Mouse (Mus musculus) stomach, postnatal 0 days (tissue): ENCODE measurements around the gene Tnnt2.

ENCODE experiments used
- CTCF ChIP-seq: IDR thresholded peaks from 2 replicates; pipeline ENCODE4 v1.5.1; 2016; ENCODE audit warnings: antibody characterized with exemption, low read depth, mild to moderate bottlenecking, moderate library complexity
- EP300 ChIP-seq: optimal IDR thresholded peaks from 2 replicates; pipeline ENCODE3; 2016; ENCODE audit warnings: antibody characterized with exemption

DNA sequence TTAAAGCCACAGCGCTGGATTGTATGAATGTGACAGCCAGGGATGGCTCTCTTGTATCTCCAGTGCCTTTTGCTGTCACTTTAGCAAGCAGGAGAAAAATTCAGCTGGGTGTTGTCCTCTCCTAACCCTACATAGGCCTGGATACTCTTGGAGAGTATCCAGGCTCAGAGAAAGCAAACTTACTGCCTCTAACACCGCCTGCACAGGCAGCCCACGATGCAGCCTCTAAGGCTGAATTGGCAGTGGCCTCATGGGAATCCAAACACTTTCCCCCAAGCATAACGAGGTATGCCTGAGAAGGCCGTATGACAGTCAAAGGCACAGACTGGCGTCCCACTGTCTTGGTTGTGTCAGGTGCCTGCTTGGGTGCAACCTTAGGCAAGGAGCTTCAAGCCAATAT, 56.1 kb downstream of the Tnnt2 start:
- no peak for TF ChIP-seq CTCF
- no peak for TF ChIP-seq EP300
